Mouse (Mus musculus) kidney, postnatal 4 days (tissue): ENCODE results near the gene Rtbdn.
A peak's percentile ranks its signal among the peaks of the same experiment; 100 is the strongest.

Source experiments
- DNase-seq, 2 experiments: peaks; one replicate each; pipeline ENCODE4 v3.0.0; 2021; ENCODE audit warnings: mixed read lengths in 2 of 2

The Rtbdn gene

GRCm38 (mm10) chr8:84965731-84966291, 19.0 kb downstream of the Rtbdn start:
- DNase-seq = peak; percentile 95 to 97

- no peak for DNase-seq
These were observed 19.8 kb downstream of the Rtbdn start for GRCm38 (mm10) chr8:84966603-84967002.

- no peak for DNase-seq
These were observed 20.9 kb downstream of the Rtbdn start for GRCm38 (mm10) chr8:84967532-84968304.

- DNase-seq = no peak
These were observed 21.9 kb downstream of the Rtbdn start for GRCm38 (mm10) chr8:84968650-84969049.

- peak; percentile 85 to 92 for DNase-seq
These were observed 22.7 kb downstream of the Rtbdn start, which contains the start of the genes Gm49661, Prdx2 and Rnaseh2a for GRCm38 (mm10) chr8:84969241-84970134. Gm49661 (minus strand) TSS chr8:84969433. Prdx2 (plus strand) TSS chr8:84969587. Rnaseh2a (minus strand) TSS chr8:84969767.

- DNase-seq = peak; percentile 48 to 57
These were observed 23.5 kb downstream of the Rtbdn start for GRCm38 (mm10) chr8:84970135-84970790.

- DNase-seq = no peak
These were observed 24.1 kb downstream of the Rtbdn start for GRCm38 (mm10) chr8:84970913-84971312.

GRCm38 (mm10) chr8:84973079-84973478, 26.3 kb downstream of the Rtbdn start:
- no peak for DNase-seq

- peak; percentile 41 to 65 for DNase-seq
These were observed 27.2 kb downstream of the Rtbdn start for GRCm38 (mm10) chr8:84973803-84974542.

- no peak for DNase-seq
These were observed 27.9 kb downstream of the Rtbdn start for GRCm38 (mm10) chr8:84974543-84975142.

- peak; percentile 81 to 84 for DNase-seq
These were observed 28.6 kb downstream of the Rtbdn start for GRCm38 (mm10) chr8:84975434-84975833.

GRCm38 (mm10) chr8:84976031-84976762, 29.4 kb downstream of the Rtbdn start:
- peak; percentile 94 to 96 for DNase-seq

- DNase-seq = peak in 1 of 2 experiments; percentile 22
These were observed 30.1 kb downstream of the Rtbdn start for GRCm38 (mm10) chr8:84976763-84977434.

GRCm38 (mm10) chr8:84977435-84978247, 30.9 kb downstream of the Rtbdn start:
- DNase-seq = peak; percentile 75 to 84

- DNase-seq = peak; percentile 91 to 95
These were observed 31.6 kb downstream of the Rtbdn start, which contains the start of gene Junb for GRCm38 (mm10) chr8:84978248-84978940. Junb (minus strand) TSS chr8:84978718.

- DNase-seq = peak; percentile 93 to 96
These were observed 33.0 kb downstream of the Rtbdn start for GRCm38 (mm10) chr8:84979599-84980421.

GRCm38 (mm10) chr8:84980622-84981358, 34.0 kb downstream of the Rtbdn start:
- peak; percentile 88 to 94 for DNase-seq
